ENCODE assay signal across 7 mouse cellular contexts in the genomic region with DNA sequence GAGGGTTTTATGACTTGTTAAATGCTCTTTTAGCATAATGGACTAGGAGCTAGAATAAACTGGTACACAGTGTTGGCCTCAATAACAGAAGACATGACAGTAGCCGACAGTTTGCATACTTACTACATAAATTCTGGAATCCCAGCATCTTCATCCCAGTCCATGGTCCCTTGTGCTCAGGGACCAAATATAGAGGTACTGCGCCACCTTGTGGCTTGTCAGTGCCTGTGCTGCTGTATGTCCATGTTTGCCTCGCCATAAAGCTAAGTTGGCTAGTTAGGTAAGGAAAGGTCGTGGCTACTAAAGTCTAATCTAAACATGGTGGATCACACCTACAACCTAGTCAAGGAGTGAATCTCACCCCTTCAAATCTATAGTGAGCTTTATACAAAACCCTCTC. TPM values are rescaled to one million over a fixed set of nuclear protein-coding genes. Genes with fewer than 3 reads are reported as not detected.
DNase-seq lines count a peak whose midpoint lies in the region; ATAC-seq and TF ChIP-seq lines count a peak whose summit lies in the region.

No protein-coding gene starts in this region.

- H3K4me3 ChIP-seq in ES-E14 (ENCODE audit: insufficient read depth in 1 of 2, low read depth in 1 of 2, low read length in 2 of 2, poor library complexity in 1 of 2, severe bottlenecking in 1 of 2) = no peak overlapping the region
- no peak overlapping the region for H3K4me3 ChIP-seq in embryonic facial prominence, embryonic 11.5 days (ENCODE audit: low read depth, low read length)
- no peak overlapping the region for H3K4me3 ChIP-seq in layer of hippocampus, adult 2 months

- no peaks in the 10 kb centered on the region for H3K27me3 ChIP-seq in embryonic facial prominence, embryonic 11.5 days (ENCODE audit: control insufficient read depth, insufficient read depth, low read length)

- WGBS in embryonic facial prominence, embryonic 11.5 days = 33% methylated on average over 4 of the region's 4 CpGs

- in situ Hi-C loops in ES-E14 (cut with MboI; ENCODE audit: low sequenced_read_pairs in 2 of 2, unreplicated experiment in 2 of 2) = loop anchor here (10.0 kb wide), 2 partner anchors 195 to 205 kb away; no protein-coding TSS in a partner anchor

- peaks cover 27% of the 10 kb centered on the region for H3K36me3 ChIP-seq in ES-E14 (ENCODE audit: control insufficient read depth, insufficient read depth, low read length, poor library complexity, severe bottlenecking)
- no peaks in the 10 kb centered on the region for H3K36me3 ChIP-seq in embryonic facial prominence, embryonic 11.5 days (replicated peaks; ENCODE audit: control insufficient read depth, insufficient read depth, low read depth, low read length)

- H3K27ac ChIP-seq in ES-E14 (ENCODE audit: insufficient read depth, low read depth, low read length, poor library complexity, severe bottlenecking) = no peak overlapping the region
- no peak overlapping the region for H3K27ac ChIP-seq in embryonic facial prominence, embryonic 11.5 days (replicated peaks; ENCODE audit: low read depth, low read length)
- H3K27ac ChIP-seq in layer of hippocampus, adult 2 months = no peak overlapping the region

- TF ChIP-seq CTCF in layer of hippocampus, adult 2 months (conservative IDR thresholded peaks at IDR 0.05) = peak; percentile 98

- ATAC-seq in embryonic facial prominence, embryonic 11.5 days (replicated peaks; ENCODE audit: insufficient number of reproducible peaks, low FRiP score, low TSS enrichment, low read depth) = 0 out of 2 replicates have a peak, but pooled peaks have one; percentile 66
- peak; percentile 52 to 65; a peak in 2 of 4 replicates for ATAC-seq in hematopoietic stem cell, adult 5-6 weeks (replicated peaks in 1 of 2; ENCODE audit: insufficient read depth in 1 of 2, low FRiP score in 2 of 2, low TSS enrichment in 1 of 2, low read depth in 1 of 2, poor library complexity in 2 of 2, severe bottlenecking in 2 of 2)

- H3K4me2 ChIP-seq in embryonic facial prominence, embryonic 11.5 days (ENCODE audit: low read depth, low read length) = no peak overlapping the region

- no peaks in the 10 kb centered on the region for H3K9me3 ChIP-seq in ES-E14 (ENCODE audit: control insufficient read depth, insufficient read depth, low read depth, low read length)
- H3K9me3 ChIP-seq in embryonic facial prominence, embryonic 11.5 days (replicated peaks; ENCODE audit: control insufficient read depth, low read length) = no peaks in the 10 kb centered on the region

- no peak overlapping the region for H3K9ac ChIP-seq in ES-E14 (ENCODE audit: insufficient read depth, low read depth, low read length, poor library complexity, severe bottlenecking)
- H3K9ac ChIP-seq in embryonic facial prominence, embryonic 11.5 days (replicated peaks; ENCODE audit: low read length) = no peak overlapping the region

- peak; percentile 63 for DNase-seq in ES-E14 (ENCODE audit: low read depth, low spot score)
- DNase-seq in adrenal gland, postnatal 36 days = peak; percentile 65 to 76
- DNase-seq in embryonic facial prominence, embryonic 11.5 days (ENCODE audit: low spot score) = peak; percentile 80
- peak; percentile 31 to 66 for DNase-seq in layer of hippocampus, adult 2 months (ENCODE audit: low spot score in 2 of 2)
- peak; percentile 75 for DNase-seq in lung, postnatal 14 days
- peak; percentile 53 for DNase-seq in right cerebral cortex, adult 18-20 months

- H3K4me1 ChIP-seq in ES-E14 (ENCODE audit: control insufficient read depth in 2 of 2, insufficient read depth in 2 of 2, low read length in 2 of 2, poor library complexity in 1 of 2) = no peaks in the 10 kb centered on the region
- H3K4me1 ChIP-seq in embryonic facial prominence, embryonic 11.5 days (ENCODE audit: control insufficient read depth, insufficient read depth, low read length) = no peaks in the 10 kb centered on the region

TF ChIP-seq in ES-E14, 5 proteins besides CTCF, POLR2A, EP300 and RAD21:
- TF ChIP-seq ZC3H11A (IDR thresholded peaks at IDR 0.05; ENCODE audit: borderline replicate concordance, low read depth, low read length) = peak; percentile 77; the same call in 1 of the 2 replicates
- no peak for TF ChIP-seq CHD2 (IDR thresholded peaks at IDR 0.05; ENCODE audit: low read depth, low read length)

RNA-seq across cellular contexts. Expression of gene Il6st, which starts 45.6 kb away (rescaled TPM):
- 55.2 and 89.2 TPM in 2 replicates for total RNA-seq in ES-E14 (2012; rRNA removed)
- 100 to 1,000 TPM; 350 to 409 TPM for total RNA-seq in adrenal gland, postnatal 36 days (2021)
- polyA plus RNA-seq in embryonic facial prominence, embryonic 11.5 days (2014; fragmentation: Nextera tagmentation; extraction: Ambion mirVana) = 25.8 and 33.0 TPM in 2 replicates
- 23.8 and 26.0 TPM in 2 replicates for total RNA-seq in hematopoietic stem cell, adult 5-6 weeks (2017)
- 10 to 100 TPM; 73.0 to 76.5 TPM for total RNA-seq in layer of hippocampus, adult 2 months (2021)
